Mouse (Mus musculus) retina, adult 2 months (tissue): ENCODE measurements at regions not wholly inside any gene's neighbourhood (a gene's known extent, or its start where the extent isn't known, plus 50 kb on each side); places are given as distances from the start of the nearest gene placed in this dataset.
A peak's percentile ranks its signal among the peaks of the same experiment; 100 is the strongest.

Experiments
- DNase-seq: peaks from one replicate; pipeline ENCODE4 v3.0.0-alpha.2; 2012; ENCODE audit warnings: low read depth, low spot score

DNA sequence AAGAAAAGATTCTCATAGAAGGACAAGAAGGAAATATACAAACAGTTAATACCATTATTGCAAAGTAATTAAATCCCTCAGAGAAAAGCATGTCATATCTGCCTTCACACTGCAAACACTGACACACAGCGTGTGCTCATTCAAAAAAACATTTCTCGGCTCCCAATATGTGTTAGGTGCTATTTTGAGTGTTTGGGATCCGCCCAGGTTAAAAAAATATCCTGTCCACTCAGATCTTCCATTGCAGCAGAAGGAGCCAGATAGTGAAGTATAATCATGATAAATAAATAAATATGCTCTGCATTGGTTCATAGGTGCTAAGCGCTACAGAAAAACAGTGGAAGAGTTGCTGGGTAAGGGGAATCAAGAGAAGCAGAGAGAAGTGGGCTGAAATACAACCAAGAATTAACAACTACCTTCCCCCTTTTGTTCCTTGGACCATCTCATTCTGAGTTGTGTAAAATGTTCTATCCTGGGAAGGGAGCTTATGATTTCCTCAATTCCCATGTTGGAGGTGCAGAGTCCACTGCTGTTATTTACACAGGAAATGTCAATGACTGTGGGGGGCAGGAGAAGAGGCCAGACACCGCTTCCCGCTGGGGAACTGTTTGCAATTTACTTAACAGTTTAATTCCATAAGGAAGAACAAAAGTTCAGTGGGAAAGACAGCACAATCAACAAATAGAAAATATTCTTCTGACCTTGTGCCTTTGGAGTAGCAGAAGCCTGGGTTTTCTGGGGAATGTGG, 139.9 kb downstream of the Tle1 start:
- no peak for DNase-seq

DNA sequence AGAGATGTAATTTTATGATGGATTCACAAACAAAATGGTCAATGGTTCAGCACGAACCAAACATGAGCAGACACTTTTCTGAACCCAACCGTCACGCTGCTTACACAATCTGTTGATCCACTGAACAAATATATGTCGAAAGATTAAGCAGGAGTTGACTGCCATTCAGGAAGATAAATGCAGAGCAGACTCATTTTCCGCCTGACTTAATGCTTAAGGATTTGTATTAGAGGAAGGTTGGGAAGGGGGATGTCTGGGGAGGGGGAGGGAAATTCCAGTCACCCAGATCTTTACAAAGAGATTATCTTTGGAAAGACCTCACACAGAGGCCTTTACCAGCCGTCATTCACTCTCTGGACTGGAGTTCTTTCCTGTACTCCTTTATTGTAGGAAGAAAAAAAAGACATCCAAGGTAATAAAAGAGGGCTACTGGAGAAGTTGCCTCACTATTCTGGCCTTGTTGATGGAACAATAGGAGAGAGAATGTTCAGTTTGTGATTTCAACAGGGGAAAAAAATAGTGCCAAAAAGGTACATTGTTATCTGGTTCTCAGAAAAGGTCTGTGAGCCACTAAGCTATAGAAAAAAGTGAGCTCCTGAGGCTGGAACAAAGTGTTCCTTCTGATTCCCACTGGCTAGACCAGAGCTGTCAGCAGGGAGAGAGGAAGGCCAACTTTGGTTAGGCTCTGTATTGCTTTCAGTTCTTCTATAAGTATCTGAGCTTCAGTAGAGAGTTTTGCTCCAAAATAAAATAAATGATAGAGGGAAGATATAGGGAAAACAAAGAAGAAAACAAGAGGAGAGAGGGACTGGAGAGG, 150.9 kb downstream of the Tle1 start:
- DNase-seq: no peak

DNA sequence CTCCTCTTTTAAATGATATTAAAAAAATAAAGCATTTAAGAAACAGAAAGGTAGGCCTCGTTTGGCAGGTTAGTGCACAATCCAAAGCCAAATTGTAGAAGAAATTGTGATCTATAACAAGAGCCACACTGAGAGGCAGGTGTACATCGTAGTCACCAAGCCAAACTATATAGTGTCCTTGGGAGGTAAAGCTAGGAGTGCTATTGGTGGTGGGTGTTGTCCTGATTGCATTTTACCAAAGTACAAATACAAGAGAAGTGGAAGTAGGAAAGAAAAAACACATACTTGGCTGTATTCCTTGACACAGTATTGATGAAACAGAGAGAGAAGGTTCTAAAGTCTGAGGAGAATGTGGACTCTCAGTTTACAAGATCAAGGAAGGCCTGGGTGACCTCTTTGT, 178.6 kb downstream of the Tle1 start:
- no peak for DNase-seq

DNA sequence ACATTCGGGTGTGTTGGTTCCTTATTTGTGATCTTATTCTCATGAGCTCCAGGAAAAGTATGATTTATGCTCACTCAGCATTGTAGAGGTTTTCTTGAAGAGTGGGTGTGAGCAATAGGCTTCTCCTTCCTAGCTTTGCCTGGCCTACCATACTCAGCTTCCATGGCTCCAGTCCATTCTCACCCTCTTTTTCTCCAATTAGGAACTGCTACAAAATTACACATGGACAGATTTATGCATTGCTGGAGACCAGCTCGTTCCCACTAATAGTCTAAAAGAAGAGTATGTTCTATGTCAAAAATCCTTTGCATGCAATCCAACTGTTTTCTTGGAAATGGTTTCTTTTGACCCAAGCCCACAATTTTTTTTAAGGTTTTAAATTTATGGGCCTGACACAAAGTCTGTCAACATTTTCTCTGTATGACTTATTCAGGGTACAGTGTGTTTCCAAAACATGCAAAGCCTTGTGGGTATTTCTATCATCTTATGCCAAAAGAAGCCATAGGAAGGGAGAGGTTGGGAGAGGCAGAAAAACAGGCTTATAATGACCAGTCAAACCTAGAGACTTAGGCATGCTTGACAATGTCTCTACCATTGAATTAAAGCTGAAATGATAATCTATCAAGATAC, 186.4 kb downstream of the Tle1 start:
- DNase-seq: no peak

DNA sequence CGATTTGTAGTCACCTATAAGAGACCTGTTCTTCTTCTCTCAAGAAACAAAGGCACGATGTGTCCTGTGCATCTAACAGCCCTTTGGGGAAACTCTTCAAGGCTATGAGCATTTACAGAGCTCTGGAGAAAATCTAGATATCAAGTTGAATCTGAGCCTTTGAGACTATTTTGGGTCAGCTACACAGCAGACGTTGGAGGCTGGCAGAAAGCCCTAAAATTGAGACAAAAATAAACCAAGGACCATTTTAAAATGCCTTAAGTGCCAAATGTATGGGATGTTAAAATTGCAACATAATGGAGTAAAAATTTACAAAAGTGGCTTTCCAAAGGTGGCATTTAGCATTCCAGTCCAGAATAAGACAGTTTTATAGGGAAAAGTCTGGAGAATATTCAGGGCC, 187.1 kb downstream of the Tle1 start:
- no peak for DNase-seq

DNA sequence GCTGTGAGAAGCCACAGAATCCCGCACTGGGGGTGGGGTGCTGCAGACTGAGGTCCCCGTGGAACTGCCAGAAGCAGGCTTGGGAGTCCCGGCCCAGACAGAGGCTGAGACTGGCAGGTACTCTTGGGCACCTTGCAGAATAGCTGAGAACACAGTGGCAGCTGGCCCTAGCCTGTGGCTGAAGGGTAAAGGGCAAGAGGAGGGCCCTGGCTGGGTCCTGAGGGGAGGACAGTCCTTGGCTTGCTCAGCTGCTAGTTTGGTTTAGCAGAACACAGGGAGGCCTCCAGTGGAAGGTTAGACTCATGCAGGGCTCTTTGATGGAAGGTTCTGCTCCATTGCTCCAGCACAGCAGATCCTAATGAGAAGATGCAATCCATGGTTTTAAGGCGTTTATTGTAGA, 190.4 kb downstream of the Tle1 start:
- DNase-seq: no peak

DNA sequence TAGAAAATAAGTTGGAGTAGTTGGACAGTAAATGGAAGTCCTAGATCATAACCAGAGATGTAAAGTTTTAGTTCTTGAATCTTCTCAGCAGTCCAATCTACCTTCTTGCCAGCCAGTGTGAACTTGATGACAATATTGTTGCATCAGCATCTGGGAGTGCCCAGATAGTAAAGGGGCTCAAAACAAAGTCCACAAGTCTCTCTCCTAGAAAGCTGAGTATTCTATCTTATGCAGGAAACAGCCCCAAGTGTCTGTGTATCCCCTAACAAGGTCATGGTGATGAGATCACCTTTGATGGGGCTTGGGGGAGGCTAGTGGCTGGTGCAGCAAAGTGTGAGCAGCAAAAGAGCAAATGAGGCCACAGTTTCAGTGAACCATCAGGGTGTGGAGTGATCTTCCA, 194.8 kb downstream of the Tle1 start:
- no peak for DNase-seq

DNA sequence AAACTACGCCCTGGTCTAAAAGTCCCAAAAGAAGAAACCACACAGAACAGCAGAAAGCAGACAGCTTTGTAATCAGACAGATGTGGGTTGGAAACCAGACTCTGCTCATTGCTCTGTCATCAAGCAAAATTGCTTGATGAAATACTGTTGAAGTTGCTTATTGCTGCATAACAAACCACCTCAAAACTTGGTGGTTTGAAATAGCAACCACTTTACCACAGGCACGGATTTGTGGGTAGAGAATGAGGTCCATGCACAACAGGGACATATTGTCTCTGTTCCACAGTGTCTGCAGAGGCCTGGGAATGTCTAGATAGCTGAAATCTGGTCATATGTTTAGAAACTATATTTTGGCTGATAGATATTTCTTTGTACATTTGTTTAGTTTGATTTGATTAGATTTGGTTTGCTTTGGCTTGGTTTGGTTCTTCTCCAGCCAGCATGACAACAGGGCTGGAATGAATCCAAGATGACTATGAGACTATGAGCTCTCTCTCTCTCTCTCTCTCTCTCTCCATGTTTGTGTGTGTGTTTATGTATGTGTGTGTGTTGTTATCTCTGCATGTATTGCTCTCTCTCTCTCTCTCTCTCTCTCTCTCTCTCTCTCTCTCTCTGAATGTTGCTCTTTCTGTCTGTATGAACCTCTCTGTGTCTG, 199.4 kb downstream of the Tle1 start:
- DNase-seq: no peak

DNA sequence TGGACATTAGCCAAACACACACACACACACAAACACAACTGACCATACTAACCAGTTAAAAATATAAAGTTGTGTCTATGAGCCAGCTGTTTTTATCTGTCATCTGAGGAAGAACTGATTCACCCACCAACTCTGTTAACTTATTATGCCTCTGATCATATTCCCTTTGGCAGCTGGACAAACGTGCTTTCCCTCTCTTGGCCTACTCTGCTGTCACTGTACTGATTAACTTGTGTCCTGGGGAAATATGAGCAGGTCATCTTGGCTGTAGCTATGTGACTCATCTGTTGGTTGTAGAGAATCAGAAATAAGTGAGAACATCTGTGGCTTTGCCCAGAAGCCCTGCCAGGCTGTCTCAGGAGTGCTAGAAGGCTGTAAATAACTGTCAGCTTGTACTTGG, 210.9 kb upstream of the Gm11232 start:
- DNase-seq: no peak

DNA sequence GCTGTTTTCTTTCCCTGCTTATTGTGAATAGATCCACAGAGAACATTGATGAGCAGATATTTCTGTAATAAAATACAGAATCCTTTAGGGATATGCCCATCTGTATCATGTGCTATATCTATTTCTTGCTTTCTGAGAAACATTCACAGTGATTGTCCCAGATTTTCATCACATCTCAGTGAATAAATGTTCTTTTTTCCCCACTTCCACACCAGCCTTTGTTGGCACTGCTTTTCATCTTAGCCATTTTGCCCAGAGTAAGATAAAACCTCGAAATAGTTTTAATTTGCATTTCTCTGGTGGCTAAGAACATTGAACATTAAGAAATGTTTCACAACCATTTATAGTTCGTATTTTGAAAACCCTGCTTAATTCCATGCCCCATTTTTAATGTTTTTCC, 195.7 kb upstream of the Gm11232 start:
- no peak for DNase-seq

DNA sequence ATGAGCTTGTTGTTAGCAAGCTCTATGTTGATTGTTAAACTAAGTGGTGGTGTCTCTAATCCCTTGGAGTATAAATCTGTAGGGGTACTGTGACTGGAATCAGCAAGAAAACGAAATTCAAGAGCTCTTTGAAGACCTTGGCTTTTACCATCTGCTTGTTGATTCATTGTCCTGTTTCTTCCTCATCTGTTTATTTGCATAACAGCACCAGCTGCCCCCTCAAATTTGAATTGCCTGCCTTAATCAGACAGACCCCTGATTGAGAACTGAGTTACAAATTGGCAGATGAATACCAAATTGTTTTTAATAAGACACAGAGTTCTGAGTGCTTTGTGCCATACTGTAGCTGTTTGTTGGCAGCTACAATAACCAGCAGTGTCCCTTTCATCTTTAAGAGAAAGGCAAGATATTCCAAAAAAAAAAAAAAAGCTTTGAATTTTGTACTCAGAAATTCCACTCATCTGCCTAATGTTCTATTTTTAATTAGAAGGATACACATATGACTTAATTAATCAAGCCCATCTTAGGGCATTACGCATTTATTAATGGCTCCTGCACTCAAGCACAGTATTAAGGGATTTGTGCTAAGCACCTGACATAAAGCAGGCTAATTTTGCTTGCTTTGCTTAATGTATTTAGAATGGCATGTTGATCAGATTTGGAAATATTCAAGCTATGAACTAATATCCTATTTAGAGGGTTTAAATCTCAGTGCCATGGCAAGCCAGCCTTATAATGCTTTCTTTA, 175.6 kb upstream of the Gm11232 start:
- peak; percentile 3 for DNase-seq

DNA sequence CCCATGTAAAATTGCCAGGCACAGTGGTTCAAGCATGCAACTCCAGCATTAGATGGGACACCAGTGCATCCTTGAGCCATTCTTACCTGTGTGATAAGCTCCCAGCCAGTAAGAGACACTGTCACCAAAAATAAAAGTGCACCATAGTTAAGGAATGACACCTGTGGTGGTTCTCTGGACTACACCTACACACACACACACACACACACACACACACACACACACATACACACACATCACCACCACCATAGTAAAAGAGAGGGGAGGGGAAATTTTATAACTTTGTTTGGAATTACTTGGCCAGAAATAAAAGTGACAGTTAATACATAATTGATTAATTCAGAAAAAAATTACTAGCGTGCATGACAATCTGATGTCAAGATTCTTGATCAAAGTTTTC, 175.1 kb upstream of the Gm11232 start:
- no peak for DNase-seq

DNA sequence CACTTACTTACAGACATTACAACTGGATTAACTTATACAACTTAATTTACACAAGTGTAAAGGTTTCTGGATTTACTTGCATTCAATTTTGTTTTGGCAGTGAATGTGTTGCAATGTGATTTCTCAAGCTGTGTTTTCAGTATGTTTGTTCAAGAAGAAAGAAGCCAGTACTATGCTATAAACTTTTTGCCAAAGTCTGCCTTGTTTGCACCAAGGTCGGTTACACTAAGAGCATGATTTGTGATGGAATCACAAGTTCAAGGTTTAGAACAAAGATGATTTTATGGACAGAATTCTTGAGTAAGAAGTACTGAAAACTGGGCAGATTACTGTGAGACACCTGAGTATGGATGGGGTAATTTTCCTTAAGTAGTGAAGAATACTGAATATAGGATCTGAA, 153.8 kb upstream of the Gm11232 start:
- no peak for DNase-seq

DNA sequence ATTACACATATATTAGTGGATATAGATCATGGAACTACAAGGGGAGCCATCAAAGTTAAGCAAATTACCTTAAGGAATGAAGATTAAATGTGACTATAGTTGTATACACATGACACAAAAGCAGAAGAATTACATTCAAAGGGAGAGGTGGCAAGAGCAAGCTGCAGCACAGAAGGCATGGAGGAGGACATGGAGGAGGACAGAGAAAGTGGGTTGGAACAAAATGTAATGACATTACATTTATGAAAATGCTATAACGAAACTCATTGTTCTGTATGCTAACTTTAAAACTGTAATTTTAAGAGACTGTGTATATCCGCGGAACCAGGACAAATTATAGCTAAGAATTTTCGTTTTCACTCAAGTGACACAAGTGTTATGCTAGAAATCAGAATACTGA, 117.9 kb upstream of the Gm11232 start:
- no peak for DNase-seq

DNA sequence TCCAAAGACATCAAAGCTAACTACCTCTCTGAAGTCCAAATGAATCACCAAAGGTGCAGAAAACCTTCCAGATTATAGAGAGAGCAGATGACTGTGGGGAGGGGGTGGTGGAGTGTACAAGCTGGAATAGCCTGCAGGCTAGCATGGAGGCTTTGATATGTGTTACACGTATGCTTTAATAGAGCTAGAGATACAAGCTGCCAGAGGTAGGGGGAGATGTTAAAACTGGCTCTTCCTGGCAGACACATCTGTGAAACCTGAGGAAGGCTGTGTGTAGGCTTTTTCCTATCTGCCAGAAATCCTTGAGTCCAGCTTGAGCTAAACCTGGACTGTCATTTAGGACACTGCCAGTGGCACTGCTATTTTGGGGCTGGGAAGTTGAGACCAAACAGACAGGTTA, 109.2 kb upstream of the Gm11232 start:
- no peak for DNase-seq

DNA sequence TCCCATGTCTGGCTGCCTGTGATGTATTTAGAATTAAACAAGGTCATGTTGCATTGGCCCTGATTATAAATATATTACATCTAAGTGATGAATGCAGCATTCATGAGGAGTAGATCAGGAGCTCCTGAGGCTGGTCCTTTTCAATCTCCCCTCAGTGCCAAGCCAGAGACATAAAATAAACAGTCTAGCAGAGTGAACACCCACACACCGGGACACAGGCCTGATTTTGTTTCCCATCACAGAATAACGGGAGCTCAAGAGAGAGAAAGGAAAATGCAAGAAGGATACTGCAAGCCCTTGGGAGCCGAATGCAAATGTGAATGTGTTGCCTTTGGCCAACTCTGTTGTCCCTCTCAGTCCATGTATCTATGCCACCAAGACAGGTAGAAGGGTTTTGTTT, 84.1 kb upstream of the Gm11232 start:
- no peak for DNase-seq

DNA sequence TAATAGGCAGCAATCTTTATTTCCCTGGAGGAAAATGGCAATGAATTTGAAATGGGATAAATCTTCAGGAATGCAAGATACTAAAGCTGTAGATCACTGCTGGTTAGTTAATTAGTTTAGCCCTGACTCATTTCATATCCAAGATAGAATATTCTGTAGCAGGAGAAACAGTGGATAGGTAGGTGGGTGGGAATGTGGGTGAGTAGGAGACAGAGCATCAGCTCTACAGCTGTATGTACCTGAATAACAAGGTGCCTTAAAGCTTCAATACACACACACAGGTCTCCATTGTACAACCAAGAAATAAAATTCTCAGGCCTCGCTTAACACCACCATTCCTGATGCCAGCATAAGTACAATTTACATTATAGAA, 83.0 kb upstream of the Gm11232 start:
- DNase-seq: no peak

DNA sequence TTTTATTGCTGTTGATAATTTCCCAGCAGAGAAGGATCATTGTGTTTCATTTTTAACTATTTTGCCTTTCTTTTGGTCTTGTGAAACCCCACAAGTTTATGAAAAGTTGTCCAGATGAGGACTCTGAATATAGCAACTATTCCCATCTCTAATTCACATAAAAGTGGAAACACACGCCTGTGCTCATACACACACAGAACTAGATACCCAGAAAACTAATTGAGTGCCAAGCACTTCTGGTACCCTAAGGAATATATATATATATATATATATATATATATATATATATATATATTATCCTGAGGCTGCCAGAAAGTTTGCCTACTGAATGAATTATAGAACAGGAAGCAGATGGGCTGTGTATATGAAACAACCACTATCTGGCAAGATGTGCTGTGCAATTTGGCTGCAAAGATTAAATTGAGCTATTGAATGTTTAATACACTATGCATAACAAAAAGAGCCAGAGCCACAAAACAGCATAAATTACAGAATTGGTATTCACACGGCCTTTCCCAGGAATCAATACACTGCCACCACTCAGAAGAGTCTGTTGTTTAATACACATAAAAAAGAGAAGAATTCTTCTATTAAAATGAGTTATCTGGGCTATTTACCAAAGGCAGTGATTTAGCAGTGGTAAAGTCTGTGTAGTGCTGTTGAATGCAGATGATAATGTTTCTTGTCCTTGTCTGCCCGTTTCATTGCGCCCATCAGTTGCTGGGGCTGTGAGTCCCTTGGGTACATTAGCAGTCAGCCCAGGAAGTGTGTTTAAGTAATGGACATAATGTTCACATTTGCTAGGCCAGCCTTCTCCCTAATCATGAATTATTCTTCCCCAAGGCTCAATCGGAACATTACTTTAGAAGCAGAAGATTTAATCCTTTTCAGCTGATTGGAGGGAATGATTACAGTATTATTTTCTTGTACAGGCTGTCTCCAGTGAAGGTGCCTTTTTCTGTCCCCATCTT, 82.3 kb upstream of the Gm11232 start:
- DNase-seq: no peak

DNA sequence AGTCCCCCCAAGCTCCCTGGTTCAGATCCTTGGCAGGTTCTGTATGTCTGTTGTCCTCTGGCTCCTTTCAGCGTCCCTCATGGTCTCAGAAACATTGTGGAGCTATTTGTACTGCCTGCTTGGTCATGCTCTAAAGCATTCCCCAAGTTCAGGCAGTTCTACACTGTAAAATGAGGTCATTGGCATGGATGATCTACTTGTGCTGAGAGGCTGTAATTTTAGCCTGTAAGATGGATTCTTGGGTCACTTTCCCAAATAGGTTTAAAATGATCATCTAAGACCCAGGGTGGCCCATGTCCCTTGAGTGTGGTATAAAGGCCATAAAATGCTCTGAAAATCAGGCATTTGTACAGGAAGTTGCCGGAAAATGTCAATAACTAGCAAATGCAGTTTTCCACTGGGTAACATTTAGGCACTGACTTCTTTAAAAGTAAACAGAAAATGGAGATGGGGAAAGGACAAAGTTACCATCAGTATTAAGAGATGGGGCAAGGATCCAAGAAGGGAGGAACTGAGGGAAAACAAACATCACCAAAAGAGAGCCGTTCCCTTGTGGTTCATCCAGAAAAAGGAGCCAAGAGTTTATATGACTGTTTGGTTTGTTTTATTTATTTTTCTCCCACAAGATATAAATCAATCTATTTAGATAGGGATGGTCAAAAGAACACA, 81.5 kb upstream of the Gm11232 start:
- no peak for DNase-seq

DNA sequence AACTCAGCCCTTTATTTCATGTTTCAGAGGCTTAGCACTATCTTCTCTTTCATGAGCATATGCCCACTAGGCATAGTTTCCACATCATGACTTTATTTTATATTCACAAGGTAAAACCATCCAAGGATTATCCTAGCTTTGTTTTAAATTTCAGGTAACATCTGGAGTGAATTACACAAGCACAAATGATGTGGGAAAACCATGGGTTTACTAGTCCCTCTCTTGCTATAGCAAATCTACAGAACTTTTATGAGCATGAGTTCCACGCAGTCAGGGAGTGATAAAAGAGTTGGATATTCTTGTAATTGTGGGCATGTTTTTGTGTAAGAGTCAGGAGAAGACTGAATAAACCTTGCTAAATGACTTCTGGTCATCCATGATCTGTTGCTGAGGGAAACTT, 78.0 kb upstream of the Gm11232 start:
- DNase-seq: no peak
